Mouse (Mus musculus): ENCODE data around the gene Ccdc8.

Ccdc8 gene

GRCm38 (mm10) chr7:16992451-16992807 is at the start of gene Ccdc8:
Gene Ccdc8 (plus strand): TSS chr7:16992708.
- DNase-seq (ENCODE audit: low spot score): no peak

GRCm38 (mm10) chr7:16942861-16943260 is 49.6 kb upstream of the Ccdc8 start:
- DNase-seq (ENCODE audit: low spot score): no peak

- DNase-seq (ENCODE audit: low spot score): peak; percentile 87
These were observed 48.3 kb upstream of the Ccdc8 start, which contains the start of gene Pnmal2 for GRCm38 (mm10) chr7:16944061-16944807. Gene Pnmal2 (plus strand): TSS chr7:16944682.

- DNase-seq (ENCODE audit: low spot score): no peak
These were observed 47.6 kb upstream of the Ccdc8 start for GRCm38 (mm10) chr7:16944808-16945315.

GRCm38 (mm10) chr7:16945419-16945818 is 47.1 kb upstream of the Ccdc8 start:
- DNase-seq (ENCODE audit: low spot score): no peak

- no peak for DNase-seq (ENCODE audit: low spot score)
These were observed 45.8 kb upstream of the Ccdc8 start for GRCm38 (mm10) chr7:16946441-16947348.

GRCm38 (mm10) chr7:16947349-16947895 is 45.1 kb upstream of the Ccdc8 start:
- no peak for DNase-seq (ENCODE audit: low spot score)

- DNase-seq (ENCODE audit: low spot score): no peak
These were observed 44.5 kb upstream of the Ccdc8 start for GRCm38 (mm10) chr7:16947959-16948361.

- DNase-seq (ENCODE audit: low spot score): no peak
These were observed 43.5 kb upstream of the Ccdc8 start for GRCm38 (mm10) chr7:16948923-16949458.

- peak; percentile 85 for DNase-seq (ENCODE audit: low spot score)
These were observed 42.3 kb upstream of the Ccdc8 start for GRCm38 (mm10) chr7:16949908-16950841.

GRCm38 (mm10) chr7:16950861-16951635 is 41.5 kb upstream of the Ccdc8 start:
- DNase-seq (ENCODE audit: low spot score): peak; percentile 87

- DNase-seq (ENCODE audit: low spot score): peak; percentile 6
These were observed 38.7 kb upstream of the Ccdc8 start for GRCm38 (mm10) chr7:16953776-16954175.

- DNase-seq (ENCODE audit: low spot score): no peak
These were observed 36.8 kb upstream of the Ccdc8 start for GRCm38 (mm10) chr7:16955712-16956111.

- peak; percentile 75 for DNase-seq (ENCODE audit: low spot score)
These were observed 35.9 kb upstream of the Ccdc8 start for GRCm38 (mm10) chr7:16956410-16957265.

GRCm38 (mm10) chr7:16959539-16960187 is 32.8 kb upstream of the Ccdc8 start, which contains the start of gene Pnmal1:
Gene Pnmal1 (plus strand): TSS chr7:16959679.
- DNase-seq (ENCODE audit: low spot score): peak; percentile 94

- DNase-seq (ENCODE audit: low spot score): no peak
These were observed 30.8 kb upstream of the Ccdc8 start for GRCm38 (mm10) chr7:16961678-16962077.

- DNase-seq (ENCODE audit: low spot score): no peak
These were observed 24.1 kb upstream of the Ccdc8 start for GRCm38 (mm10) chr7:16968414-16968813.

- no peak for DNase-seq (ENCODE audit: low spot score)
These were observed 21.3 kb upstream of the Ccdc8 start for GRCm38 (mm10) chr7:16971160-16971559.

GRCm38 (mm10) chr7:16974018-16974417 is 18.5 kb upstream of the Ccdc8 start:
- peak; percentile 69 for DNase-seq (ENCODE audit: low spot score)
